In the genomic region with DNA sequence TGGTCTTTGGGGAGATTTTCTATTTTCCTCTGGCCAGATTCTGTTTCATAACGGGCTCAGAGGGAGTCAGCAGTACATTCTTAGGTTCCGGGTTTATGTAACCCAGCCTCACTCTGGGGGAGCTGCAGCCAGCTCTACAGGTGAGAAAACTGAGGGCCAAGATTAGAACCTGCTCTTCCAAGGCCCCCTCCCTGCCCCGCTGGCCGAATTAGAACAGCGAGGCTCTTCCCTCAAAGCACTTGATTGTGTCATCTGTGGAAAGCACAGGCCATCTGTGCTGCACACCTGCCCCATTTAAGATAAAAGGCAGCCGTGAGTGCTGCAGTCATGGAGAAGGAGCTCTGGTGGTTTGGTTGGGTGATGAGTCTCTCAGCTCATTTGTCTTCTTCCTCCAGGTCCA, we compare ENCODE assay signal across 11 mouse cellular contexts.
DNase-seq lines count a peak whose midpoint lies in the region; ATAC-seq and TF ChIP-seq lines count a peak whose summit lies in the region.
"Had no signal": no experiment of that assay in that cellular context is flagged by ENCODE, and none has a peak within 500 bp of the region (broad histone marks: within the 10 kb centered on the region; RNA-seq: fewer than 3 reads in every experiment).

No protein-coding gene starts in this region.

- H3K4me1 ChIP-seq in heart, embryonic 16.5 days (ENCODE audit: control insufficient read depth, insufficient read depth, low read length) = peaks cover 32% of the 10 kb centered on the region
- peaks cover 9% of the 10 kb centered on the region for H3K4me1 ChIP-seq in heart, adult 2 months (ENCODE audit: control insufficient read depth, insufficient read depth, low read length)
- H3K4me1 ChIP-seq in lung, embryonic 16.5 days (replicated peaks; ENCODE audit: control insufficient read depth, insufficient read depth, low read length) = peaks cover 19% of the 10 kb centered on the region
- peaks cover 28% of the 10 kb centered on the region for H3K4me1 ChIP-seq in intestine, embryonic 16.5 days (ENCODE audit: control insufficient read depth, insufficient read depth, low read length)

- no peak overlapping the region for H3K4me2 ChIP-seq in heart, embryonic 16.5 days (ENCODE audit: low read depth, low read length)
- H3K4me2 ChIP-seq in lung, embryonic 16.5 days (ENCODE audit: low read depth, low read length) = no peak overlapping the region; the same call in 1 of the 2 replicates
- no peak overlapping the region for H3K4me2 ChIP-seq in intestine, embryonic 16.5 days (ENCODE audit: low read depth, low read length)

- no peaks in the 10 kb centered on the region for H3K9me3 ChIP-seq in heart, embryonic 16.5 days (replicated peaks; ENCODE audit: control insufficient read depth, low read length)
- H3K9me3 ChIP-seq in lung, embryonic 16.5 days (ENCODE audit: control insufficient read depth, low read length) = no peaks in the 10 kb centered on the region
- H3K9me3 ChIP-seq in intestine, embryonic 16.5 days (ENCODE audit: control insufficient read depth, low read length) = no peaks in the 10 kb centered on the region
- H3K9me3 ChIP-seq: heart, embryonic 10.5 days; midbrain, embryonic 10.5 days had no signal

- no peak overlapping the region for H3K4me3 ChIP-seq in heart, embryonic 16.5 days (ENCODE audit: low read length)
- H3K4me3 ChIP-seq in heart, adult 2 months = no peak overlapping the region
- no peak overlapping the region for H3K4me3 ChIP-seq in lung, embryonic 16.5 days (ENCODE audit: low read length)
- no peak overlapping the region for H3K4me3 ChIP-seq in intestine, embryonic 16.5 days (ENCODE audit: low read length)
- H3K4me3 ChIP-seq: heart, embryonic 10.5 days; midbrain, embryonic 10.5 days had no signal

- TF ChIP-seq EP300 in heart, adult 2 months (IDR thresholded peaks at IDR 0.05; ENCODE audit: insufficient read depth, low read depth, low read length) = no peak

- H3K9ac ChIP-seq in heart, embryonic 16.5 days (ENCODE audit: low read length) = no peak overlapping the region
- no peak overlapping the region for H3K9ac ChIP-seq in heart, adult 2 months (ENCODE audit: low read depth, low read length)
- peak overlapping the region; percentile 30; the same call in 1 of the 2 replicates for H3K9ac ChIP-seq in lung, embryonic 16.5 days (ENCODE audit: low read length)
- peak overlapping the region; percentile 35; the same call in 1 of the 2 replicates for H3K9ac ChIP-seq in intestine, embryonic 16.5 days (ENCODE audit: low read depth, low read length)

- no peak for DNase-seq in heart, adult 2 months
- no peak for DNase-seq in lung, postnatal 14 days
- peak; percentile 50 for DNase-seq in thymus, postnatal 25 days
- DNase-seq in spleen, postnatal 4 days (ENCODE audit: low spot score in 2 of 2) = no peak
- no peak for DNase-seq in adrenal gland, adult 8-10 months

- 0 out of 2 replicates have a peak, but pooled peaks have one; percentile 13 for ATAC-seq in heart, embryonic 16.5 days (replicated peaks; ENCODE audit: extremely low read depth, insufficient read depth, low FRiP score)
- peak; percentile 50; the same call in 1 of the 2 replicates for ATAC-seq in lung, embryonic 16.5 days (ENCODE audit: low read depth)
- peak; percentile 33 for ATAC-seq in intestine, embryonic 16.5 days
- ATAC-seq: CD4-positive, CD25-positive, alpha-beta regulatory T cell, adult 4 months had no signal

- TF ChIP-seq CTCF in heart, adult 2 months (IDR thresholded peaks at IDR 0.05) = no peak

- H3K36me3 ChIP-seq in heart, embryonic 16.5 days (ENCODE audit: control insufficient read depth, insufficient read depth) = peaks cover 47% of the 10 kb centered on the region
- 0 out of 2 replicates have a peak, but pooled peaks cover 4% of the 10 kb centered on the region for H3K36me3 ChIP-seq in heart, adult 2 months (ENCODE audit: control insufficient read depth, insufficient read depth, low read length)
- peaks cover 22% of the 10 kb centered on the region for H3K36me3 ChIP-seq in lung, embryonic 16.5 days (ENCODE audit: control insufficient read depth, insufficient read depth, low read length)
- 0 out of 2 replicates have a peak, but pooled peaks cover 3% of the 10 kb centered on the region for H3K36me3 ChIP-seq in intestine, embryonic 16.5 days (ENCODE audit: control insufficient read depth, insufficient read depth, low read length)

- no peaks in the 10 kb centered on the region for H3K27me3 ChIP-seq in heart, embryonic 16.5 days (ENCODE audit: control insufficient read depth, insufficient read depth, low read length)
- no peaks in the 10 kb centered on the region for H3K27me3 ChIP-seq in heart, adult 2 months (ENCODE audit: control insufficient read depth, insufficient read depth, low read length)
- no peaks in the 10 kb centered on the region for H3K27me3 ChIP-seq in lung, embryonic 16.5 days (ENCODE audit: control insufficient read depth, insufficient read depth, low read depth, low read length)
- H3K27me3 ChIP-seq in intestine, embryonic 16.5 days (replicated peaks; ENCODE audit: control insufficient read depth, insufficient read depth, low read length) = no peaks in the 10 kb centered on the region

- TF ChIP-seq POLR2A in heart, adult 2 months (IDR thresholded peaks at IDR 0.05; ENCODE audit: insufficient read depth, low read depth, low read length) = no peak

- H3K27ac ChIP-seq in heart, embryonic 16.5 days (ENCODE audit: low read length) = peak overlapping the region; percentile 27; the same call in 1 of the 2 replicates
- no peak overlapping the region for H3K27ac ChIP-seq in heart, adult 2 months
- peak overlapping the region; percentile 95 for H3K27ac ChIP-seq in lung, embryonic 16.5 days (ENCODE audit: low read length)
- peak overlapping the region; percentile 90 for H3K27ac ChIP-seq in intestine, embryonic 16.5 days (ENCODE audit: low read length)
- H3K27ac ChIP-seq: heart, embryonic 10.5 days; midbrain, embryonic 10.5 days had no signal

- WGBS in heart, embryonic 16.5 days = 68% methylated on average over 6 of the region's 6 CpGs
- 74% methylated on average over 6 of the region's 6 CpGs for WGBS in heart, adult 2 months
- 51% methylated on average over 6 of the region's 6 CpGs for WGBS in lung, embryonic 16.5 days
- 57% methylated on average over 6 of the region's 6 CpGs for WGBS in intestine, embryonic 16.5 days

- intact Hi-C loops in heart, adult 2 months (cut with DNase I) = no loop called here

- no peaks in the 10 kb centered on the region for H3K79me2 ChIP-seq in heart, adult 2 months (replicated peaks; ENCODE audit: control insufficient read depth, insufficient read depth, low read length)

Comparison
In these comparisons a context has a peak if more than half of its experiments do, and no peak if none do; other contexts are left out.
1. H3K9ac ChIP-seq: peak in lung, embryonic 16.5 days (single experiment) and intestine, embryonic 16.5 days (single experiment); none in heart, embryonic 16.5 days (single experiment) and heart, adult 2 months (single experiment).
2. Peak in every context shown above with its lines, with median percentiles within 50 percentile points of each other: ATAC-seq.